Mouse (Mus musculus): ENCODE measurements around the gene Zscan5b.

The Zscan5b gene

GRCm38 (mm10) chr7:6221978-6222377, at the start of gene Zscan5b:
Gene Zscan5b (plus strand): TSS chr7:6222278.
- in situ Hi-C loops (cut with MboI; ENCODE audit: unreplicated experiment in 2 of 2): loop anchor here in 1 of 2 experiments (25.0 kb wide), 1 partner anchor 835 kb away; no protein-coding TSS in a partner anchor

GRCm38 (mm10) chr7:6172674-6173244, 49.3 kb upstream of the Zscan5b start:
- in situ Hi-C loops (cut with MboI; ENCODE audit: unreplicated experiment in 2 of 2): loop anchor here (10.0 to 25.0 kb wide), 2 partner anchors 1115 to 1378 kb away; partner anchors contain the start of genes Gm45844 (in 1 of the 2) and Rpl28 (in 1 of the 2)

- in situ Hi-C loops (cut with MboI; ENCODE audit: unreplicated experiment in 2 of 2): loop anchor here (10.0 to 25.0 kb wide), 2 partner anchors 1113 to 1379 kb away; partner anchors contain the start of genes Gm45844 (in 1 of the 2) and Rpl28 (in 1 of the 2)
Measured at GRCm38 (mm10) chr7:6173872-6174271, 48.2 kb upstream of the Zscan5b start.

- in situ Hi-C loops (cut with MboI; ENCODE audit: unreplicated experiment in 2 of 2): loop anchor here (10.0 to 25.0 kb wide), 2 partner anchors 1113 to 1380 kb away; partner anchors contain the start of genes Gm45844 (in 1 of the 2) and Rpl28 (in 1 of the 2)
Measured at GRCm38 (mm10) chr7:6174365-6174987, 47.6 kb upstream of the Zscan5b start.

GRCm38 (mm10) chr7:6179013-6179412, 43.1 kb upstream of the Zscan5b start:
- in situ Hi-C loops (cut with MboI; ENCODE audit: unreplicated experiment in 2 of 2): loop anchor here in 1 of 2 experiments (10.0 kb wide), 1 partner anchor 1384 kb away; the partner anchor contains the start of gene Rpl28

- in situ Hi-C loops (cut with MboI; ENCODE audit: unreplicated experiment in 2 of 2): no loop called here
Measured at GRCm38 (mm10) chr7:6182882-6183281, 39.2 kb upstream of the Zscan5b start.

GRCm38 (mm10) chr7:6183802-6184201, 38.3 kb upstream of the Zscan5b start:
- in situ Hi-C loops (cut with MboI; ENCODE audit: unreplicated experiment in 2 of 2): no loop called here

- in situ Hi-C loops (cut with MboI; ENCODE audit: unreplicated experiment in 2 of 2): no loop called here
Measured at GRCm38 (mm10) chr7:6184521-6184920, 37.6 kb upstream of the Zscan5b start.

GRCm38 (mm10) chr7:6185391-6185790, 36.7 kb upstream of the Zscan5b start:
- in situ Hi-C loops (cut with MboI; ENCODE audit: unreplicated experiment in 2 of 2): no loop called here

- in situ Hi-C loops (cut with MboI; ENCODE audit: unreplicated experiment in 2 of 2): no loop called here
Measured at GRCm38 (mm10) chr7:6186176-6186575, 35.9 kb upstream of the Zscan5b start.

- in situ Hi-C loops (cut with MboI; ENCODE audit: unreplicated experiment in 2 of 2): no loop called here
Measured at GRCm38 (mm10) chr7:6186756-6187155, 35.3 kb upstream of the Zscan5b start.

- in situ Hi-C loops (cut with MboI; ENCODE audit: unreplicated experiment in 2 of 2): no loop called here
Measured at GRCm38 (mm10) chr7:6189542-6189941, 32.5 kb upstream of the Zscan5b start.

GRCm38 (mm10) chr7:6191376-6191775, 30.7 kb upstream of the Zscan5b start:
- in situ Hi-C loops (cut with MboI; ENCODE audit: unreplicated experiment in 2 of 2): loop anchor here (5.0 to 10.0 kb wide), 3 partner anchors 64 to 1249 kb away; no protein-coding TSS in a partner anchor

GRCm38 (mm10) chr7:6194129-6194528, 27.9 kb upstream of the Zscan5b start:
- in situ Hi-C loops (cut with MboI; ENCODE audit: unreplicated experiment in 2 of 2): loop anchor here (5.0 to 10.0 kb wide), 3 partner anchors 67 to 1252 kb away; no protein-coding TSS in a partner anchor

- in situ Hi-C loops (cut with MboI; ENCODE audit: unreplicated experiment in 2 of 2): loop anchor here (5.0 to 10.0 kb wide), 2 partner anchors 1151 to 1253 kb away; no protein-coding TSS in a partner anchor
Measured at GRCm38 (mm10) chr7:6195777-6196176, 26.3 kb upstream of the Zscan5b start.

- in situ Hi-C loops (cut with MboI; ENCODE audit: unreplicated experiment in 2 of 2): loop anchor here (5.0 to 10.0 kb wide), 2 partner anchors 1152 to 1254 kb away; no protein-coding TSS in a partner anchor
Measured at GRCm38 (mm10) chr7:6196790-6197189, 25.3 kb upstream of the Zscan5b start, which contains the start of gene Galp. Gene Galp (plus strand): TSS chr7:6197090.

- in situ Hi-C loops (cut with MboI; ENCODE audit: unreplicated experiment in 2 of 2): loop anchor here in 1 of 2 experiments (25.0 kb wide), 1 partner anchor 817 kb away; no protein-coding TSS in a partner anchor
Measured at GRCm38 (mm10) chr7:6204200-6204599, 17.9 kb upstream of the Zscan5b start.

GRCm38 (mm10) chr7:6213144-6213543, 8.9 kb upstream of the Zscan5b start:
- in situ Hi-C loops (cut with MboI; ENCODE audit: unreplicated experiment in 2 of 2): loop anchor here in 1 of 2 experiments (25.0 kb wide), 1 partner anchor 826 kb away; no protein-coding TSS in a partner anchor

- in situ Hi-C loops (cut with MboI; ENCODE audit: unreplicated experiment in 2 of 2): loop anchor here in 1 of 2 experiments (25.0 kb wide), 1 partner anchor 827 kb away; no protein-coding TSS in a partner anchor
Measured at GRCm38 (mm10) chr7:6214691-6215090, 7.4 kb upstream of the Zscan5b start.

- in situ Hi-C loops (cut with MboI; ENCODE audit: unreplicated experiment in 2 of 2): loop anchor here in 1 of 2 experiments (25.0 kb wide), 1 partner anchor 833 kb away; no protein-coding TSS in a partner anchor
Measured at GRCm38 (mm10) chr7:6220147-6220546, 1.9 kb upstream of the Zscan5b start.

GRCm38 (mm10) chr7:6228491-6228890, 6.4 kb downstream of the Zscan5b start:
- in situ Hi-C loops (cut with MboI; ENCODE audit: unreplicated experiment in 2 of 2): loop anchor here in 1 of 2 experiments (25.0 kb wide), 1 partner anchor 709 kb away; no protein-coding TSS in a partner anchor
